Mouse (Mus musculus) frontal cortex, postnatal 10 days (tissue): Measurements from ENCODE around the gene Mtch2.

Experiments used
- DNase-seq, 2 experiments: peaks; one replicate each; pipeline ENCODE4 v3.0.0; 2022; ENCODE audit warnings: low spot score in 2 of 2, mixed read lengths in 1 of 2

Gene Mtch2

DNA sequence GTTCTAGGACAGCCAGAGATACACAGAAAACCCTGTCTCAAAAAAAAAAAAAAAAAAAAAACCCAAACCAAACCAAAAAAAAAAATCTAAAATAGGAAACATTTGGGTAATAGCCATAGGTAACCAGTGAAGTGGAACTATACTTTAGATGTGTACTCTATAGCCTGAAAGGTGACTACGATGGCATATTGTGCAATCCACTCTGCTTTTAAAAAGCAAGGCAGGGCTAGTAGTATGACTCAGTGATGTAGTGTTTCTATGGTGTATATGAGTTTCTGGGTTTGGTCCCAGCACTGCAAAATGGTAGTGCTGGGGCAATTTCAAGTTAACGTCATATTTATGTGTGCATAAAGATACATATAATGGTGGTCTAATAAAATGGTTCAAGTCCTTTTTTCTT lies 59.8 kb downstream of the Mtch2 start:
- DNase-seq, result no peak

DNA sequence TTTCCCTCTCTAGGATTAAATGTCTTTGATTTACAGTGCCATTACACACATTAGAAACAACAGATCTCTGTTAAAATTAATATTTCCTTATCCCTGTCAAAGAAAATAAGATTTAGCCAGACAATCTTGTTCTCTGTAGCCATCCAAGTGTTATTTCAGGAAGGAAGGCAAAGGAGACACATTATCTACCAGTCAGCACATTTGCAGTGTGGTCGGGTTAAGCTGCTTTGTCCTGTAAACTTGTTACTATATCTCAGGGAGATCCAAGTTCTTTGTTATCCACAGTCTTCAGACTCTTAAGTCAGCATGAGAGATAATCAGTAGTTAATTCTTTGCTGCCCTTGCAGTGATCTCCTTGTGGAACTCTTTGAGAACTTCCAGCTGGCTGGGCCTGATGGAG lies 63.9 kb downstream of the Mtch2 start:
- no peak for DNase-seq

DNA sequence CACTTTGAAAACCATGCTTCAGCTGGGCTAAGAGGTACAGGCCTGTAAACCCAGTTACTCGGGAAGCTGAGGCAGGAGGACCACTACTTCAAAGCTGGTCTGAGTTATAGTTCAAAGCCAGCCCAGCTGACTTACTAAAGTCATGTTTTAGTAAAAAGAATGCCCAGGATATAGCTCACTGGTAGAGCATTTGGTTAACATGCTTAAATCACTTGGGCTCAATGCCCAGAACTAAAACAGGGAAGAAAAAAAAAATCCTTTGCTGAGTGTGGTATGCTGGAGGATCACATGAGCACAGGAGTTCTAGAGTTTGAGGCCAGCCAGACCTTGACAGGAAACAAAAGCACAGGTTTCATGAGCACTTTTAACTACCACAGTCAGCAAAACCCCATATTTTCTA lies 64.7 kb downstream of the Mtch2 start:
- DNase-seq, result no peak

DNA sequence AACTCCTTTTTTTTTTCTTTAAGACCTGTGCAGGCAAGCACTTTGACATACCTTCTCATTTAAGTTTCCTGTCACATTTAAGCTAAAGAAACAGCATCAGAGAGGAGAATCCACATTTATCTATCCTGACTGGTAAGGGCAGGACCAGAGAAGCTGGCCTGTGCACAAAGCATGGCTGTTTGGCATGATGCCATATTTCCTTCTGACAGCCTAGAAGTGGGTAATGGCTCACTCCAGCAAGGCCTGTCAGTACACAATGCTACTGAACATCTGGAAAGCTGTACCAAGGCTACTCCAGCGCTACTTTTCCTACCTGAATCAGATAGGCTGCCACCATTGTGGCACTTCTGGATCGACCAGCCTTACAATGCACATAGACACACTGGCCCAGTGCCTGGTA lies 66.7 kb downstream of the Mtch2 start:
- DNase-seq, result no peak

DNA sequence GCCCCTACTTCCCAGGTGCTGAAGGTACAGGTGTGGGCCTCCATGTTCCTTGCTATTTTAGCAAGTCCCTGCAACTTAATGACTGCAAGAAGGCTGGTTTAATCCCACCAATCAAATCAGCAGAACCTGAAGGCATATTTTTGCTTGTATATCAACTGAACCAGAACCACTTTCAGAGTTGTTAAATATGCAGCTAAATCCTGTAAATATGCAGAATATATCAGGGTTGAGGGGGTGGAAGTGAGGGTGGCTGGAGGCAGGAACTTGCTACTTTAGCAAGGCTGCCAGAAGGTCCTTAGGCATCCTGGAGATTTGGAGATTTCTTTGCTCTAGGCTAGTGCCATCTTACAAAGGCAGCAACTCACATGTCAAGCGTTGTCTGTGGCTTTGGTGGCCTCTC lies 68.6 kb downstream of the Mtch2 start:
- DNase-seq, result no peak
